ENCODE assay signal across 20 mouse cellular contexts in genomic region chr11:79502917-79503316, GRCm38 (mm10). TPM values are rescaled to one million over a fixed set of nuclear protein-coding genes. Genes with fewer than 3 reads are reported as not detected.
DNase-seq lines count a peak whose midpoint lies in the region; ATAC-seq and TF ChIP-seq lines count a peak whose summit lies in the region.
"Had no signal": no experiment of that assay in that cellular context is flagged by ENCODE, and none has a peak within 500 bp of the region (broad histone marks: within the 10 kb centered on the region; RNA-seq: fewer than 3 reads in every experiment).

No protein-coding gene starts in this region.

- H3K36me3 ChIP-seq in hindbrain, embryonic 13.5 days = no peaks in the 10 kb centered on the region
- no peaks in the 10 kb centered on the region for H3K36me3 ChIP-seq in hindbrain, embryonic 10.5 days
- H3K36me3 ChIP-seq in hindbrain, embryonic 14.5 days (replicated peaks; ENCODE audit: control insufficient read depth, insufficient read depth) = no peaks in the 10 kb centered on the region
- H3K36me3 ChIP-seq in midbrain, embryonic 16.5 days (ENCODE audit: control insufficient read depth, insufficient read depth, low read length) = no peaks in the 10 kb centered on the region
- H3K36me3 ChIP-seq: heart, embryonic 10.5 days had no signal

- no peak for TF ChIP-seq POLR2A in brain, embryonic 14.5 days (IDR thresholded peaks at IDR 0.05; ENCODE audit: borderline replicate concordance, extremely low read depth, insufficient read depth, insufficient read length, poor library complexity, severe bottlenecking)

- H3K27me3 ChIP-seq in hindbrain, embryonic 13.5 days = no peaks in the 10 kb centered on the region
- no peaks in the 10 kb centered on the region for H3K27me3 ChIP-seq in hindbrain, embryonic 10.5 days (ENCODE audit: insufficient read depth, poor library complexity, severe bottlenecking)
- H3K27me3 ChIP-seq in hindbrain, embryonic 14.5 days (ENCODE audit: control insufficient read depth, insufficient read depth, low read length) = no peaks in the 10 kb centered on the region
- H3K27me3 ChIP-seq in midbrain, embryonic 16.5 days (ENCODE audit: control insufficient read depth, insufficient read depth, low read depth, low read length) = no peaks in the 10 kb centered on the region
- H3K27me3 ChIP-seq: megakaryocyte, embryonic 14.5 days had no signal

- ATAC-seq in hindbrain, embryonic 13.5 days (ENCODE audit: low FRiP score) = no peak
- ATAC-seq in hindbrain, embryonic 14.5 days (ENCODE audit: low FRiP score) = no peak
- ATAC-seq in midbrain, embryonic 16.5 days = no peak

- H3K27ac ChIP-seq in hindbrain, embryonic 13.5 days = peak overlapping the region; percentile 60; the same call in 1 of the 2 replicates
- no peak overlapping the region for H3K27ac ChIP-seq in hindbrain, embryonic 10.5 days
- H3K27ac ChIP-seq in hindbrain, embryonic 14.5 days = 0 out of 2 replicates have a peak overlapping the region, but pooled peaks have one; percentile 5
- H3K27ac ChIP-seq in midbrain, embryonic 16.5 days (ENCODE audit: low read length) = peak overlapping the region; percentile 31; the same call in 1 of the 2 replicates
- H3K27ac ChIP-seq: gastrocnemius, adult 2 months; heart, embryonic 10.5 days had no signal

- H3K4me1 ChIP-seq in hindbrain, embryonic 13.5 days (replicated peaks) = peaks cover 16% of the 10 kb centered on the region
- H3K4me1 ChIP-seq in hindbrain, embryonic 10.5 days (replicated peaks) = peaks cover 10% of the 10 kb centered on the region
- peaks cover 3% of the 10 kb centered on the region; the same call in 1 of the 2 replicates for H3K4me1 ChIP-seq in hindbrain, embryonic 14.5 days (replicated peaks; ENCODE audit: control insufficient read depth, insufficient read depth, low read length)
- peaks cover 12% of the 10 kb centered on the region for H3K4me1 ChIP-seq in midbrain, embryonic 16.5 days (ENCODE audit: control insufficient read depth, insufficient read depth, low read length)
- H3K4me1 ChIP-seq: heart, embryonic 10.5 days had no signal

- WGBS in hindbrain, embryonic 13.5 days = 24% methylated on average over 2 of the region's 2 CpGs
- 55% methylated on average over 2 of the region's 2 CpGs for WGBS in hindbrain, embryonic 10.5 days
- WGBS in hindbrain, embryonic 14.5 days = 20% methylated on average over 2 of the region's 2 CpGs
- 13% methylated on average over 2 of the region's 2 CpGs for WGBS in midbrain, embryonic 16.5 days

- no peaks in the 10 kb centered on the region for H3K9me3 ChIP-seq in hindbrain, embryonic 13.5 days
- H3K9me3 ChIP-seq in hindbrain, embryonic 10.5 days = no peaks in the 10 kb centered on the region
- H3K9me3 ChIP-seq in hindbrain, embryonic 14.5 days (ENCODE audit: control insufficient read depth, low read length) = no peaks in the 10 kb centered on the region
- no peaks in the 10 kb centered on the region for H3K9me3 ChIP-seq in midbrain, embryonic 16.5 days (replicated peaks; ENCODE audit: control insufficient read depth, low read length, poor library complexity, severe bottlenecking)
- H3K9me3 ChIP-seq: G1E; heart, embryonic 10.5 days; megakaryocyte, embryonic 14.5 days had no signal

- H3K9ac ChIP-seq in hindbrain, embryonic 13.5 days = no peak overlapping the region
- H3K9ac ChIP-seq in hindbrain, embryonic 14.5 days = no peak overlapping the region
- no peak overlapping the region for H3K9ac ChIP-seq in midbrain, embryonic 16.5 days (ENCODE audit: low read depth, low read length)
- H3K9ac ChIP-seq: lung, embryonic 14.5 days had no signal

- no peak overlapping the region for H3K4me3 ChIP-seq in hindbrain, embryonic 13.5 days
- H3K4me3 ChIP-seq in hindbrain, embryonic 10.5 days = no peak overlapping the region
- H3K4me3 ChIP-seq in hindbrain, embryonic 14.5 days (replicated peaks; ENCODE audit: low read length) = no peak overlapping the region
- H3K4me3 ChIP-seq in midbrain, embryonic 16.5 days (ENCODE audit: low read depth, low read length) = no peak overlapping the region
- H3K4me3 ChIP-seq: erythroblast, embryonic 14.5 days; gastrocnemius, adult 2 months; heart, embryonic 10.5 days; megakaryocyte, embryonic 14.5 days had no signal

- TF ChIP-seq CTCF in brain, embryonic 14.5 days (IDR thresholded peaks at IDR 0.05; ENCODE audit: borderline replicate concordance, extremely low read depth, insufficient read depth, insufficient read length) = no peak

- H3K4me2 ChIP-seq in hindbrain, embryonic 13.5 days = no peak overlapping the region
- H3K4me2 ChIP-seq in hindbrain, embryonic 14.5 days (replicated peaks) = no peak overlapping the region; the same call in 1 of the 2 replicates
- H3K4me2 ChIP-seq in midbrain, embryonic 16.5 days (ENCODE audit: low read length) = peak overlapping the region; percentile 38
- H3K4me2 ChIP-seq: lung, embryonic 14.5 days had no signal

- DNase-seq in hindbrain, embryonic 10.5 days (ENCODE audit: low spot score) = no peak
- DNase-seq in brain, embryonic 14.5 days (ENCODE audit: low read depth) = peak; percentile 56
- DNase-seq in hindbrain, embryonic 14.5 days (ENCODE audit: low spot score) = no peak
- no peak for DNase-seq in lung, postnatal 25 days (ENCODE audit: low spot score)
- no peak for DNase-seq in right cerebral cortex, adult 18-20 months
- DNase-seq: cerebellum, adult 8-10 months; embryo, embryonic 11 days; gastrocnemius, adult 2 months; heart, postnatal 4 days; kidney, adult 18-20 months; kidney, postnatal 25 days; liver; lung, embryonic 14.5 days; spleen, adult 18-20 months had no signal

RNA-seq across cellular contexts. Expression of gene Omg, which starts 1.0 kb away (rescaled TPM):
- polyA plus RNA-seq in hindbrain, embryonic 13.5 days (2015; fragmentation: Nextera tagmentation; extraction: Ambion mirVana) = 1.3 and 2.1 TPM in 2 replicates
- 0.19 and 0.29 TPM in 2 replicates for polyA plus RNA-seq in hindbrain, embryonic 10.5 days (2016; fragmentation: Nextera tagmentation; extraction: Ambion mirVana)
- polyA plus RNA-seq in brain, embryonic 14.5 days (2012; rRNA removed) = 2.3 and 2.5 TPM in 2 replicates
- 7.7 and 9.1 TPM in 2 replicates for polyA plus RNA-seq in hindbrain, embryonic 14.5 days (2014; fragmentation: Nextera tagmentation; extraction: Ambion mirVana)
- polyA plus RNA-seq in midbrain, embryonic 16.5 days (2015; fragmentation: Nextera tagmentation; extraction: Ambion mirVana) = 6.2 and 9.8 TPM in 2 replicates
- polyA plus RNA-seq: erythroblast, embryonic 14.5 days; G1E had no signal

RNA-seq across cellular contexts. Expression of gene Evi2b, which starts 20.6 kb away (rescaled TPM):
- polyA plus RNA-seq in hindbrain, embryonic 13.5 days (2015; fragmentation: Nextera tagmentation; extraction: Ambion mirVana) = 0.14 TPM in 1 of 2 replicates, not detected in the other
- polyA plus RNA-seq in hindbrain, embryonic 10.5 days (2016; fragmentation: Nextera tagmentation; extraction: Ambion mirVana) = 0.35 and 0.66 TPM in 2 replicates
- 0.82 and 1.0 TPM in 2 replicates for polyA plus RNA-seq in brain, embryonic 14.5 days (2012; rRNA removed)
- 0.27 TPM in 1 of 2 replicates, not detected in the other for polyA plus RNA-seq in hindbrain, embryonic 14.5 days (2014; fragmentation: Nextera tagmentation; extraction: Ambion mirVana)
- not detected in 2 replicates for polyA plus RNA-seq in midbrain, embryonic 16.5 days (2015; fragmentation: Nextera tagmentation; extraction: Ambion mirVana)
- polyA plus RNA-seq: erythroblast, embryonic 14.5 days had no signal

RNA-seq across cellular contexts. Expression of gene Evi2, which starts 27.5 kb away (rescaled TPM):
- 0.75 and 0.79 TPM in 2 replicates for polyA plus RNA-seq in hindbrain, embryonic 13.5 days (2015; fragmentation: Nextera tagmentation; extraction: Ambion mirVana)
- polyA plus RNA-seq in hindbrain, embryonic 10.5 days (2016; fragmentation: Nextera tagmentation; extraction: Ambion mirVana) = 0.95 and 1.1 TPM in 2 replicates
- 0.03 and 0.07 TPM in 2 replicates for polyA plus RNA-seq in brain, embryonic 14.5 days (2012; rRNA removed)
- polyA plus RNA-seq in hindbrain, embryonic 14.5 days (2014; fragmentation: Nextera tagmentation; extraction: Ambion mirVana) = 0.40 and 0.91 TPM in 2 replicates
- 0.60 and 0.65 TPM in 2 replicates for polyA plus RNA-seq in midbrain, embryonic 16.5 days (2015; fragmentation: Nextera tagmentation; extraction: Ambion mirVana)
- polyA plus RNA-seq: G1E had no signal

RNA-seq across cellular contexts. Expression of gene Evi2a, which starts 27.5 kb away (rescaled TPM):
- 4.3 and 4.7 TPM in 2 replicates for polyA plus RNA-seq in hindbrain, embryonic 13.5 days (2015; fragmentation: Nextera tagmentation; extraction: Ambion mirVana)
- 2.4 and 3.1 TPM in 2 replicates for polyA plus RNA-seq in hindbrain, embryonic 10.5 days (2016; fragmentation: Nextera tagmentation; extraction: Ambion mirVana)
- polyA plus RNA-seq in brain, embryonic 14.5 days (2012; rRNA removed) = 2.2 and 2.4 TPM in 2 replicates
- 3.1 and 3.7 TPM in 2 replicates for polyA plus RNA-seq in hindbrain, embryonic 14.5 days (2014; fragmentation: Nextera tagmentation; extraction: Ambion mirVana)
- 2.8 and 3.1 TPM in 2 replicates for polyA plus RNA-seq in midbrain, embryonic 16.5 days (2015; fragmentation: Nextera tagmentation; extraction: Ambion mirVana)
